Mouse (Mus musculus): ENCODE data around the gene Decr2. TPM values are rescaled to one million over a fixed set of nuclear protein-coding genes. Genes with fewer than 3 reads are reported as not detected.
"Not testable (repeated sequence)": the region's sequence is repeated elsewhere in the genome, so short reads cannot be mapped to it uniquely, and the experiment has no call there.

Decr2 gene
- total and polyA plus RNA-seq, 2 experiments, result 147 to 237 TPM

DNA sequence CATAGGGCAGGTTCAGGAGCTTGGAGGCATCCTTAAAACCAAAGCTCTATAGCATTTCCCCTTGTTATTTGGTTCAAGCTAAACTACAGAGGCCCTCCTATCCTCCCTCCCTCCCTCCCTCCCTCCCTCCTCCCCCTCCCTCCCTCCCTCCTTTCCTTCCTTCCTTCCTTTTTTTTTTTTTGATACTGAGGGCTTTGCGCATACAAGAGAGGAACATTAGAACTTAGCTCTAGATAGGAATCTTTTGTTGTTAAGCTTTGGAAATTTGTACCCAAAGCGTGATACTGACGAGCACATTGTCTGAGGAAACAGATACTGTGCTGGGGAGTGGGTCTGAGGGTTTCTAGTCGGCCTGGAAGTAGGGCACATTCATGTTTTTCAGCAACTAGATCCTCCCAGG is 15.5 kb upstream of the Decr2 start:
- Histone ChIP-seq H3K4me3 (ENCODE audit: insufficient read depth, low read depth, low read length) (no peak overlapping the region), H3K27me3 (ENCODE audit: control insufficient read depth, insufficient read depth, low read length) (no peaks in the 10 kb centered on the region), H3K79me2 (ENCODE audit: control insufficient read depth, insufficient read depth, low read length) (no peaks in the 10 kb centered on the region), H3K4me1 (ENCODE audit: control insufficient read depth, insufficient read depth, low read length) (no peaks in the 10 kb centered on the region), H3K9ac (ENCODE audit: low read depth, low read length) (no peak overlapping the region), H3K27ac (replicated peaks; ENCODE audit: insufficient read depth, low read depth, low read length) (no peak overlapping the region), H3K36me3 (ENCODE audit: control insufficient read depth, insufficient read depth, low read length) (no peaks in the 10 kb centered on the region)
- TF ChIP-seq CTCF (IDR thresholded peaks at IDR 0.05; ENCODE audit: low read depth, low read length) (no peak), POLR2A (IDR thresholded peaks at IDR 0.05; ENCODE audit: extremely low read depth, insufficient read depth, low read length) (no peak)
- 58% methylated on average over 3 of the region's 4 CpGs for WGBS
- no peak for DNase-seq (ENCODE audit: extremely low read depth, low read depth, low spot score)

DNA sequence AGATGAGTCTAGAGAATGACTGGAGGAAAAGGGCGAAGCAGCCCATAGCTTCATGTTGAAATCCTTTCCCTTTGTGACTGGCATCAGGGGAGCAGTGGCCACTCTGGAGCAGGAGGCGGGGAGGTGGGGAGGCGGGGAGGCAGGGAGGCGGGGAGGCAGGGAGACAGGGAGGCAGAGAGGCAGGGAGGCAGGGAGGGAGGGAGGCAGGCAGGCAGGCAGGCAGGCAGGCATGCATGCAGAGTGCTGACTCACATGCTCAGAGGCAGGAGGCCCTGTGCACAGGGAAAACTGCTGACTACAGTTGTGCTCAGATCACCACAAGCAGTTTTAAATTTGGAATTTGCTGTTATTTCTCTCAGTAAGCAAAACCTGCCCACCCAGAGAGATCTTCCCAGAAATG is 11.3 kb upstream of the Decr2 start:
- H3K27ac ChIP-seq (replicated peaks; ENCODE audit: insufficient read depth, low read depth, low read length), result no peak overlapping the region
- WGBS, result 90% methylated on average over 4 of the region's 4 CpGs
- H3K9ac ChIP-seq (ENCODE audit: low read depth, low read length), result no peak overlapping the region
- H3K4me1 ChIP-seq (ENCODE audit: control insufficient read depth, insufficient read depth, low read length), result no peaks in the 10 kb centered on the region
- no peak for DNase-seq (ENCODE audit: extremely low read depth, low read depth, low spot score)
- no peaks in the 10 kb centered on the region for H3K36me3 ChIP-seq (ENCODE audit: control insufficient read depth, insufficient read depth, low read length)
- no peaks in the 10 kb centered on the region for H3K79me2 ChIP-seq (ENCODE audit: control insufficient read depth, insufficient read depth, low read length)
- no peak overlapping the region for H3K4me3 ChIP-seq (ENCODE audit: insufficient read depth, low read depth, low read length)
- H3K27me3 ChIP-seq (ENCODE audit: control insufficient read depth, insufficient read depth, low read length), result no peaks in the 10 kb centered on the region
- TF ChIP-seq POLR2A (IDR thresholded peaks at IDR 0.05; ENCODE audit: extremely low read depth, insufficient read depth, low read length), result no peak
- no peak for TF ChIP-seq CTCF (IDR thresholded peaks at IDR 0.05; ENCODE audit: low read depth, low read length)

DNA sequence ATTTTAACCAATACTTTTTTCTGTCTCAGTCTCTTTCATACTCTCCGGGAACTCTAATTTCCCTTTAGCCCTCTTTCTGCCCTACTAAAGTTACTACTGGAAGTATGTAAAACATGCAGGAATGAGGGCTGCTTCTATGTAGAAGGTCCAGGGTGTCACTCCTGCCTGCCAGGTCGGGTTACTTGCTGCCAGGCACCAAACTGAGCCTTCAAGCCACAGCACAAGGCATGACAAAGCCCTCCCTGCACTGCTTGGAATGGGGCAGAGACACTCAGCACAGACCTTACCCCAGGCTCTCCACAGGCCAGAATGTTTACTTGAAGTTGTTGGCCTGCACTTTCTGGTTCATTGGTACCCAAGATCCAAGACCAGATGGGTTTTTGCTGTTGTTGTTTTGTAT is 10.0 kb upstream of the Decr2 start:
- H3K27me3 ChIP-seq (ENCODE audit: control insufficient read depth, insufficient read depth, low read length), result no peaks in the 10 kb centered on the region
- H3K4me3 ChIP-seq (ENCODE audit: insufficient read depth, low read depth, low read length), result no peak overlapping the region
- no peaks in the 10 kb centered on the region for H3K36me3 ChIP-seq (ENCODE audit: control insufficient read depth, insufficient read depth, low read length)
- no peak overlapping the region for H3K9ac ChIP-seq (ENCODE audit: low read depth, low read length)
- TF ChIP-seq CTCF (IDR thresholded peaks at IDR 0.05; ENCODE audit: low read depth, low read length) (no peak), POLR2A (IDR thresholded peaks at IDR 0.05; ENCODE audit: extremely low read depth, insufficient read depth, low read length) (no peak)
- H3K4me1 ChIP-seq (ENCODE audit: control insufficient read depth, insufficient read depth, low read length), result no peaks in the 10 kb centered on the region
- 72% methylated on average over 2 of the region's 2 CpGs for WGBS
- H3K79me2 ChIP-seq (ENCODE audit: control insufficient read depth, insufficient read depth, low read length), result no peaks in the 10 kb centered on the region
- no peak overlapping the region for H3K27ac ChIP-seq (replicated peaks; ENCODE audit: insufficient read depth, low read depth, low read length)
- DNase-seq (ENCODE audit: extremely low read depth, low read depth, low spot score), result no peak

DNA sequence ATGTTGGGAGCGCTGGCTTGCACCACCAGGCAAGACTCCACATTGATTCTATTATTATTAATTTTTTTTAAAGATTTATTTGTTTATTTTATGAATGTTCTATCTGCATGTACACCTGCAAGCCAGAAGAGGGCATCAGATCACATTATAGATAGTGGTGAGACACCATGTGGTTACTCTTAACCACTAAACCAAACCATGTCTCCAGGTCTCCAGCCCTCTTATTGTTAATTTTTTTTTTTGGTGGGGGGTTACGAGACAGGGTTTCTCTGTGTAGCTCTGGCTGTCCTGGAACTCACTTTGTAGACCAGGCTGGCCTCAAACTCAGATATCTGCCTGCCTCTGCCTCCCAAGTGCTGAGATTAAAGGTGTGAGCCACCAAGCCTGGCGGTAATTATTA is 9.2 kb upstream of the Decr2 start:
- DNase-seq (ENCODE audit: extremely low read depth, low read depth, low spot score); H3K36me3 ChIP-seq (ENCODE audit: control insufficient read depth, insufficient read depth, low read length); H3K4me1 ChIP-seq (ENCODE audit: control insufficient read depth, insufficient read depth, low read length); H3K27ac ChIP-seq (replicated peaks; ENCODE audit: insufficient read depth, low read depth, low read length); H3K9ac ChIP-seq (ENCODE audit: low read depth, low read length); H3K79me2 ChIP-seq (ENCODE audit: control insufficient read depth, insufficient read depth, low read length); H3K4me3 ChIP-seq (ENCODE audit: insufficient read depth, low read depth, low read length); H3K27me3 ChIP-seq (ENCODE audit: control insufficient read depth, insufficient read depth, low read length): not testable (repeated sequence)
- WGBS, result 72% methylated on average over 3 of the region's 3 CpGs

DNA sequence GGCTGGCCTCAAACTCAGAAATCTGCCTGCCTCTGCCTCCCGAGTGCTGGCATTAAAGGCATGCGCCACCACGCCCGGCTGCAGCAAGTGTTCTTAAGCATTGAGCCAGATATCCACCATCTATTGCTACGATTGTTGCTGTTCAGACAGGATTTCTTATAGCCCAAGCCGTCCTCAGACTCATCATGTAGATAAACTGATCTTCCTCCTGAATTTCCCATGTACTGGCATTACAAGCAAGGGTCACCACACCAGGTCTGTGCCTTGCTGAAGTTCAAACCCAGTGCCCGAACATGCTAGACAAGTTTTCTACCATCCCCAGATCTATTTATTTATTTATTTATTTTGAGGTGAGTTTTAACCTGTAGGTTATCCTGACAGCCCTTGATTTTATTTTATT is 8.3 kb upstream of the Decr2 start:
- no peaks in the 10 kb centered on the region for H3K27me3 ChIP-seq (ENCODE audit: control insufficient read depth, insufficient read depth, low read length)
- H3K79me2 ChIP-seq (ENCODE audit: control insufficient read depth, insufficient read depth, low read length), result no peaks in the 10 kb centered on the region
- no peak for DNase-seq (ENCODE audit: extremely low read depth, low read depth, low spot score)
- no peak overlapping the region for H3K27ac ChIP-seq (replicated peaks; ENCODE audit: insufficient read depth, low read depth, low read length)
- WGBS, result 88% methylated on average over 7 of the region's 7 CpGs
- H3K36me3 ChIP-seq (ENCODE audit: control insufficient read depth, insufficient read depth, low read length), result no peaks in the 10 kb centered on the region
- H3K9ac ChIP-seq (ENCODE audit: low read depth, low read length), result no peak overlapping the region
- H3K4me1 ChIP-seq (ENCODE audit: control insufficient read depth, insufficient read depth, low read length), result no peaks in the 10 kb centered on the region
- TF ChIP-seq POLR2A (IDR thresholded peaks at IDR 0.05; ENCODE audit: extremely low read depth, insufficient read depth, low read length) (no peak), CTCF (IDR thresholded peaks at IDR 0.05; ENCODE audit: low read depth, low read length) (no peak)
- no peak overlapping the region for H3K4me3 ChIP-seq (ENCODE audit: insufficient read depth, low read depth, low read length)

DNA sequence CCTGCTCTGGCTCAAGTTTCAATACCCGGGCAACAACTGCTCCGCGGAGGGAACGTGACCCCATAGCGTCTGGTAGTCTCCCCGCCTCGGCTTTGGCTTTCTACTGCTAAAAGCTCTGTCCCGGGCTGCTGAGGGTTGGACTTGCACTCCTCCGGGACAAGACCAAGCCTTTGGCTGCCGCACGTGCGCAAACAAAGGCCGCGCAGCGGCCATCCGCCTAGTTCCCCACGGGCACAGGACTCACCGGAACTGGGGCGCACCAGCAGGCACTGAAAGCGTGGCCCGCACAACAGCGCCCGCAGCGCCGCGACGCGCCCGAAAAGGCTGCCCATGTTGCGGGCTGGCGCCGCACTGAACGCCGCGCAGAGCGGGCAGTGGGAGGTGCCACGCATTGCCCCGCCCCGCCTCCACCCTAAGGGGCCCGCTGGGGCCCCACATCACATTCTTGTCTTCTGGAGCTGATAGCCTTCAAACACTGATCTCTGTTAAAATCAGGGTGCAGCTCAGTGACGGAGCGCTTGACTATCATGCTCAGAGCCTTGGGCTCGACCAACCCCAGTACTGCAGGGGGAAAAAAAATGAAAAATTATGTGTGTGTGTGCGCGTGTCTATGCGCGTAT is 5.1 kb upstream of the Decr2 start, which contains the start of gene Nme4:
Gene Nme4, minus strand, starts transcription at position 482 of the 620 bp plus-strand sequence.
- 5% methylated on average over 47 of the region's 47 CpGs for WGBS
- no peak within 1 kb of the TSS for H3K27ac ChIP-seq (replicated peaks; ENCODE audit: insufficient read depth, low read depth, low read length)

More for the DNA sequence above, 5.1 kb upstream of the Decr2 start, which contains the start of gene Nme4:
- H3K4me3 ChIP-seq (ENCODE audit: insufficient read depth, low read depth, low read length), result peak within 1 kb of the TSS; percentile 58
- peaks cover 9% of the 10 kb centered on the region for H3K4me1 ChIP-seq (ENCODE audit: control insufficient read depth, insufficient read depth, low read length)
- no peaks in the 10 kb centered on the region for H3K27me3 ChIP-seq (ENCODE audit: control insufficient read depth, insufficient read depth, low read length)
- no peaks in the 10 kb centered on the region for H3K79me2 ChIP-seq (ENCODE audit: control insufficient read depth, insufficient read depth, low read length)
- H3K36me3 ChIP-seq (ENCODE audit: control insufficient read depth, insufficient read depth, low read length), result no peaks in the 10 kb centered on the region
- peak within 1 kb of the TSS; percentile 65 for H3K9ac ChIP-seq (ENCODE audit: low read depth, low read length)
- TF ChIP-seq CTCF (IDR thresholded peaks at IDR 0.05; ENCODE audit: low read depth, low read length) (no peak), POLR2A (IDR thresholded peaks at IDR 0.05; ENCODE audit: extremely low read depth, insufficient read depth, low read length) (0 out of 2 replicates have a peak, but pooled peaks have one; percentile 4)
- peak; percentile 54 for DNase-seq (ENCODE audit: extremely low read depth, low read depth, low spot score)

Measured in liver, adult 2 months (tissue).